Mouse (Mus musculus): ENCODE results near the gene Tnfaip1. TPM values are rescaled to one million over a fixed set of nuclear protein-coding genes. Genes with fewer than 3 reads are reported as not detected.

Gene Tnfaip1
- polyA plus RNA-seq, 1 experiment = 38.9 TPM

DNA sequence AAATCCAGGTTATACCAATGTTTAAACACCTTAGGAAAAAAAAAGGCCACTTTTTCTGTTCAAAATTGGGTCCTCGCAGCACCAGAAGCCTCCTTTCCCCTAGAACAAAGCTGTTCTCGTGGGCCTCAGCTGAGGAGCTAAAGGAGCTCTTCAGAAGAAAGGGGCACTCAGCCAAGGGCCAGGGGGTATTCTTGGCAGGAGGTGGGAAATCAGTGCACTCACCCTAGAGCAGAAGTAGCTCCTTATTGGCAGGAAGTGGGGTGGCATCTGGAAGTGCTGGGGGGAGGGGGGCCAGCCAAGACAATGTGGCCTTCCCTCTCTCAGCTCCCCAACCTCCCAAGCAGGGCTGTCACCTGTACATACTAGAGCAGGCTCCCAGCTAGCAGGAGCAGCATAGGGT, 11.3 kb downstream of the Tnfaip1 start:
- no peaks in the 10 kb centered on the region for H3K4me1 ChIP-seq (ENCODE audit: control insufficient read depth, insufficient read depth, low read length)
- H3K4me3 ChIP-seq (ENCODE audit: insufficient read depth, low read length) = no peak overlapping the region
- TF ChIP-seq CTCF (IDR thresholded peaks at IDR 0.05; ENCODE audit: extremely low read depth, insufficient read depth, low read length) (no peak), POLR2A (IDR thresholded peaks at IDR 0.05; ENCODE audit: extremely low read depth, insufficient read depth, low read length) (no peak)
- H3K27ac ChIP-seq (ENCODE audit: insufficient read depth, low read length) = no peak overlapping the region

DNA sequence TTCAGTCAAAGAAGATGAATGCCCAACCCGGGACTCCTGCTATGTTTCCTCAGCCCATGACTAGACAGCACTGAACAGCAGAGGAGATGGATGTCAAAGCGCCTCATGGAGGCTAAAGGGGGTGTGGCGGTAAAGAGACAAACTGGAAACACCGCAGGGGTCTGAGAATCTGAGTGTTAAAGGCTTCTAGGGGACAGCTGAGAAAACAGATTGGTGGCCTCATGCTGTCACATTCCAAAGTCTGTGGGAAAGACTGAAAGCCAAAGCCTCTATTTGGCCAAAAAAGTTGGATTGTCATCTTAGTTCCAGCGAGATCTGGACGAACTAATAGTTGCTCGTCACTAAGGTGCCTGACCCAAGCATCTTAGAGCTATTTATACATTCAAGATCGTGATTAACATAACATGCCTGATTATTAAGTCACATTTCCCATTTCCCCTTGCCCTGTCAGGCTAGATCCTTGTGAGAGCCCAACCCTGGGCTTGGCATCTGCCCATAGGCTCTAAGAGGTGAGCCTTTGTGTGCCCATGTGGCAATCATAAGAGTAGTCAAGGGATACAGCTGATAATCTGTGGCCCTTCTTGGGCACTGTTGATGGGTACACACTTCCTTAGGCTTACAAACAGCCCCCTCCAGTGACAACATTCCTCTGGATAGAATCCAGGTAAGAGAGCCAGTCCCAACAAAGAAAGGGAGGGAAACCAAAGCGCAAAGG, 12.7 kb downstream of the Tnfaip1 start:
- Histone ChIP-seq H3K4me3 (ENCODE audit: insufficient read depth, low read length) (no peak overlapping the region), H3K4me1 (ENCODE audit: control insufficient read depth, insufficient read depth, low read length) (no peaks in the 10 kb centered on the region), H3K27ac (ENCODE audit: insufficient read depth, low read length) (peak overlapping the region; percentile 70)
- no peak for TF ChIP-seq CTCF (IDR thresholded peaks at IDR 0.05; ENCODE audit: extremely low read depth, insufficient read depth, low read length)
- no peak for TF ChIP-seq POLR2A (IDR thresholded peaks at IDR 0.05; ENCODE audit: extremely low read depth, insufficient read depth, low read length)

DNA sequence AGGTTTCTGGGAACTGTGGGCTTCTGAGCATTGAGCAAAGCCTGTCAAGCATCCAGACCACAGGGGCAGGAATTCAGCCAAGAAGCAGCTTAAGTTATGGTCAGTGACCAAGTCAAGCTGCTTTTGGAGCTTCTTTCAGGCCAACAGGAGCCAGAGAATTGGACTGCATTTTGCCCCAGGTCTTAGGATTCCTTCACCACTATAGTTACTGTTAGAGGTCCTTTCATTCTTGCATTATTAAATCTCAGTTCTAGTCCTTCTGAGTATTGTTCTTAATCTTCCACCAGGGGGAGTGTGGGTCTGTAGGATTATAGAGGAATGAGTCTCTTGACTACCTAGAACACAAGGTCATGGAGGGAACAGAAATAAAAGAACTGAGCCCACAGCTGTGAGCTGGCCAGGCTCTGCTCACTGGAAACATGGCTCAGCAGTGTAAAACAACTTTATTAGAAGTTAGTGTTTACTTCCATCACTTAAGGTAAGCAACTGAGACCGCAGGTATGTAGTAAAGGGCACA, 13.6 kb downstream of the Tnfaip1 start:
- no peaks in the 10 kb centered on the region for H3K4me1 ChIP-seq (ENCODE audit: control insufficient read depth, insufficient read depth, low read length)
- no peak overlapping the region for H3K27ac ChIP-seq (ENCODE audit: insufficient read depth, low read length)
- no peak overlapping the region for H3K4me3 ChIP-seq (ENCODE audit: insufficient read depth, low read length)
- TF ChIP-seq POLR2A (IDR thresholded peaks at IDR 0.05; ENCODE audit: extremely low read depth, insufficient read depth, low read length) (no peak), CTCF (IDR thresholded peaks at IDR 0.05; ENCODE audit: extremely low read depth, insufficient read depth, low read length) (0 out of 2 replicates have a peak, but pooled peaks have one; percentile 16)

DNA sequence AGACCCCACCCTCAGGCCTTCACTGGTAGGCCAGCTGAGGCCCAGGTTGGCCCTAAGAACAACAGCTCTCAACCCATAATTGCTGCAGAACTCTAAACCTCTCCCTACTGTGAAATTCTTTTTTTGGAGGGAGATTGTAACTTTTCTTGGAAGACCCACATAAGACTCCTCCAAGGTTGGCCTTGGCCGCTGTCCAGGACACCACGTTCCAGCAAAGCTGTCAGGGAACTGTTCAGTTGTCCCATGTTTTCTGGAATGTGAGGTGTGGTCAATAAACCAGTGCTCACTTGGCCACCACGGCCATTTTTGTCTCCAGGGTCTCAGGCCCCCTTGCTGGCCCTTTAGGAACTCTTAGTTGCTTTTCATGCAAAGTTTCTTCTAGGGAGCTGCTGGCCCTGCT, 14.3 kb downstream of the Tnfaip1 start:
- TF ChIP-seq CTCF (IDR thresholded peaks at IDR 0.05; ENCODE audit: extremely low read depth, insufficient read depth, low read length) (no peak), POLR2A (IDR thresholded peaks at IDR 0.05; ENCODE audit: extremely low read depth, insufficient read depth, low read length) (no peak)
- Histone ChIP-seq H3K27ac (ENCODE audit: insufficient read depth, low read length) (no peak overlapping the region), H3K4me1 (ENCODE audit: control insufficient read depth, insufficient read depth, low read length) (no peaks in the 10 kb centered on the region), H3K4me3 (ENCODE audit: insufficient read depth, low read length) (no peak overlapping the region)

DNA sequence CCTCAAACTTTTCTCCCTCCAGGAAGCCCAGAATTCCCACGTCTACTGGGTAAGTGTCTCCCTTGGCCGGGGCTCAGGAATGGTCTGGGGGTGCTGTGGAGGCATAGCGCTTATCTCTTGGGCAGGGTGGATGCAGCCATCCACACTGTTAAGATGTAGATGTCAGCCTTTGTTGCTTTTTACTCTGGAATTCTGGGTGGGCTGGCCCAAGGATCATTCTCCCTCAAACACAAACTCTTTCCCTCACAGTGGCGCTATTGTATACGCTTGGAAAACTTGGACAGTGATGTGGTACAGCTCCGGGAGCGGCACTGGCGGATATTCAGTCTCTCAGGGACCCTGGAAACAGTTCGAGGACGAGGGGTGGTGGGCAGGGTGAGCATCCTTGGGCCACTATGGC, 17.2 kb downstream of the Tnfaip1 start:
- TF ChIP-seq POLR2A (IDR thresholded peaks at IDR 0.05; ENCODE audit: extremely low read depth, insufficient read depth, low read length) (no peak), CTCF (IDR thresholded peaks at IDR 0.05; ENCODE audit: extremely low read depth, insufficient read depth, low read length) (no peak)
- H3K27ac ChIP-seq (ENCODE audit: insufficient read depth, low read length) = no peak overlapping the region
- no peak overlapping the region for H3K4me3 ChIP-seq (ENCODE audit: insufficient read depth, low read length)
- no peaks in the 10 kb centered on the region for H3K4me1 ChIP-seq (ENCODE audit: control insufficient read depth, insufficient read depth, low read length)

DNA sequence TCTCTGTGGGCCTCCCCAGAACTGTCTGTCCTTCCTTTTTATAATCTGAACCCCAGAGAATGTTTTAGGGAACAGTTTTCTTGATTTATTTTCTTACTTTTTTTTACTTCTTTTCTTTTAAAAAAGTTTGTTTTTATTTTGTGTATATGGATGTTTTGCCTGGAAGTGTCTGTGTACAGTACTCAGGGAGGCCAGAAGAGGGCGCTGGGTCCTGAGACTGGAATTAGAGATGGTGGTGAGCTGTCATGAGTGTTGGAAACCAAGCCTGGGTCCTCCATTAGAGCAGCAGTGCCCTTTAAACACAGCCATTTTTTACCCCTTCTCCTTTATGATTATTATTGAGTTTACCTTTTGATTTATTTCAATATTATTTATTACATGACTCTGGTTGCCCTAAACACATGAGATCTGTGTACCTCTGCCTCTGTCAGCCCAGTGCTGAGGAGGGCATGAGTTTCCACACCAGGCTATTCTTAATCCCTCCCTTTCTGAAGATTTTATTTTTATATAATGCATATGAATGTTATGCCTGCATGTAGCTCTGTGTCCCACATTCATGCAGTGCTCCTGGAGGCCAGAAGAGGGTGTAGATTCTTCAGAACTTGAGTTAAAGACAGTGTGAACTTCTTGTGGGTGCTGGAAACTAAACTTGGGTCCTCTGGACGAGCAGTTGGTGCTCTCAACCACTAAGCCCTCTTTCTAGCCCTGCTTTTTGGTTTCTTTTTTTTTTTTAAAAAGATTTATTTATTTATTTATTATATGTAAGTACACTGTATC, 20.4 kb downstream of the Tnfaip1 start:
- TF ChIP-seq CTCF (IDR thresholded peaks at IDR 0.05; ENCODE audit: extremely low read depth, insufficient read depth, low read length) (no peak), POLR2A (IDR thresholded peaks at IDR 0.05; ENCODE audit: extremely low read depth, insufficient read depth, low read length) (no peak)
- Histone ChIP-seq H3K4me1 (ENCODE audit: control insufficient read depth, insufficient read depth, low read length) (peaks cover 5% of the 10 kb centered on the region; the same call in 1 of the 2 replicates), H3K4me3 (ENCODE audit: insufficient read depth, low read length) (no peak overlapping the region)

DNA sequence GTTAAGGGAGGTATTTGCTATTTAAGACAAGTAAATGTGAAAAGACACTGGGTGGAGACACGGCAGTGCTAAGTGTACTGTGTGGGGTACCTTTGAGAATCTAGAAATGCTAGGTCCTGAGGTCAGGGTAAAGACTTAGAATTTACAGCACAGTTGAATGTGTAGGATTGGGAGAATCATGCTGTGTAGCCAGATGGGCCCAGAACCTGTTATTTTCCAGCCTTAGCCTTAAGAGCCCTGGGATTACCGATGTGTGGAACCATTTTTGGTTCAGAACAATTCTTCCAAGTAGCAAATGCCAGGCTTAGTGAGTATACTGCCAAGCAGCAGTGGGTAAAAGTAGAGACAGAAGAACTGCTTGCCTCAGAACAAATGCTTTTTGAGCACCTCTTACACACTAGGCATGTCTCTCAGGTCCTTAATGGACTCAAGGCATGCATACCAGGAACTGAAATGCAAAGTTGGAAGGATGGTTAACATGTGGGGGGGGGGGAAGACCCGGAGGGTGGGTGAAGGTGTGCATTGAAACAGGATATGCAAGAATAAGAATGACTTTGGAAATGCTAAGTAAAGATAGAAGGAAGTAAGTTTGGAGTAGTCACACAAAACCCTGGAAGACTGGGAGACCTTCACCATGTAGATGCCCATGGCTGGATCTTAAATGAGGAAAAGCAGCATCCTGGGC, 22.9 kb downstream of the Tnfaip1 start:
- Histone ChIP-seq H3K4me3 (ENCODE audit: insufficient read depth, low read length) (peak overlapping the region; percentile 52; the same call in 1 of the 2 replicates), H3K4me1 (ENCODE audit: control insufficient read depth, insufficient read depth, low read length) (peaks cover 5% of the 10 kb centered on the region; the same call in 1 of the 2 replicates), H3K27ac (ENCODE audit: insufficient read depth, low read length) (no peak overlapping the region)
- no peak for TF ChIP-seq CTCF (IDR thresholded peaks at IDR 0.05; ENCODE audit: extremely low read depth, insufficient read depth, low read length)
- TF ChIP-seq POLR2A (IDR thresholded peaks at IDR 0.05; ENCODE audit: extremely low read depth, insufficient read depth, low read length) = no peak

More for the DNA sequence above, 20.4 kb downstream of the Tnfaip1 start:
- H3K27ac ChIP-seq (ENCODE audit: insufficient read depth, low read length) = no peak overlapping the region

DNA sequence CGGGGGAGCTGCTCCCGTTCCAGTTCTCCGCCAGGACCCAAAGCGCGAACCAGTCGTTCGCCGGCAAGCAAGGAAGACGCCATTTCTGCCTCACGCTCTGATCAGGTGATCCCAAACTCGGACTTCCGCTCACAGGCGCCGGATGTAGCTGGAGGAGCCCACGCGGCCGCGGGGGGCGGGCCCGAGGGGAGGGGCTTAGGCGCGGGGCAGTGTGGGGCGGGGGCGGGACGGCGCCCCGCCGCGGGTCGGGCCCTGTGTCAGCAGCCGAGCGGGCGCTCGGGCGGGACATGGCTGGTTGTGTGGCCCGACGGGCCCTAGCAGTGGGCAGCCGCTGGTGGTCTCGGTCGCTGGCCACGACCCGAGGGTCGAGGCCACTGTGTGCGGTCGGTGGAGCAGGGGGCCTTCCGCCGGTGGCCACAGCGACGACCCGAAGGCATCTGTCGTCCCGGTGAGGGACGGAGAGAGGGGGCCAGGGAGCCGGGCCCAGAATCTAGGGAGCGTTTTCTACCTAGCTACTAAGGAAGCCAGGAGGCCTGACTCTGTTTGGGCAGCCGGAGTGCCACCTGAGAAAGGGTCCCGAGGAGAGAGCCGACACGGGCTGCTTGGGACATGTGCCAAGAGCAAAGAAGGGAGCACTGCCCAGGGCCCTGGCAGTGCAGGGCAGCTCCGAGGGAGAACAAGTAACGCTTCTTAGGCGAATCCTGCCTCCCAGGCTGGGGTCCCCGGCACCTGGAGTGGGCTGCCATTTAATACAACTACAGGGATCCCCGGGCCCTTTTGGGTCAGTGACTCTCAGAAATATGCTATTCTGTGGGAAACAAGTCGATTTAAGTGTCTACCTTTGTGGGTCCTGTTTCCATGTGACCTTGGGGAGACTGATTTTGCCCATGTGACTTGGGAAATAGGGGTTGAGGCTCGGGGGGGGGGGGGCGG, 23.8 kb downstream of the Tnfaip1 start, which contains the start of the genes Tmem199 and Poldip2:
Gene Tmem199 (minus strand): TSS at position 148 of the 933 bp plus-strand sequence.
Gene Poldip2 (plus strand): TSS at position 169 of the 933 bp plus-strand sequence.
- Histone ChIP-seq H3K27ac (ENCODE audit: insufficient read depth, low read length) (peak within 1 kb of the TSS; percentile 92), H3K4me3 (ENCODE audit: insufficient read depth, low read length) (peak within 1 kb of the TSS; percentile 52), H3K4me1 (ENCODE audit: control insufficient read depth, insufficient read depth, low read length) (peaks cover 5% of the 10 kb centered on the region; the same call in 1 of the 2 replicates)
- no peak for TF ChIP-seq CTCF (IDR thresholded peaks at IDR 0.05; ENCODE audit: extremely low read depth, insufficient read depth, low read length)
- TF ChIP-seq POLR2A (IDR thresholded peaks at IDR 0.05; ENCODE audit: extremely low read depth, insufficient read depth, low read length) = peak; percentile 83
